Mouse (Mus musculus) cerebellum, adult 9-11 months (tissue): Measurements from ENCODE around the gene Map3k9.

Experiments used
- DNase-seq: peaks from one replicate; pipeline ENCODE4 v3.0.0; 2022

The Map3k9 gene

GRCm38 (mm10) chr12:81783301-81783700, 2.3 kb upstream of the Map3k9 start:
- no peak for DNase-seq

GRCm38 (mm10) chr12:81782606-81783005, 1.6 kb upstream of the Map3k9 start:
- DNase-seq = peak; percentile 38

GRCm38 (mm10) chr12:81780271-81781093, 493 bp downstream of the Map3k9 start:
- DNase-seq = peak; percentile 76

- peak; percentile 61 for DNase-seq
Measured at GRCm38 (mm10) chr12:81779831-81780230, 1.1 kb downstream of the Map3k9 start.

GRCm38 (mm10) chr12:81776191-81776590, 4.8 kb downstream of the Map3k9 start:
- DNase-seq = no peak

- DNase-seq = no peak
Measured at GRCm38 (mm10) chr12:81775641-81776040, 5.3 kb downstream of the Map3k9 start.

GRCm38 (mm10) chr12:81774186-81774585, 6.8 kb downstream of the Map3k9 start:
- DNase-seq = no peak

GRCm38 (mm10) chr12:81769458-81769857, 11.5 kb downstream of the Map3k9 start:
- no peak for DNase-seq

GRCm38 (mm10) chr12:81765386-81765785, 15.6 kb downstream of the Map3k9 start:
- DNase-seq = no peak

- DNase-seq = no peak
Measured at GRCm38 (mm10) chr12:81764370-81764769, 16.6 kb downstream of the Map3k9 start.

GRCm38 (mm10) chr12:81754651-81755050, 26.3 kb downstream of the Map3k9 start:
- peak; percentile 67 for DNase-seq

GRCm38 (mm10) chr12:81751116-81751515, 29.9 kb downstream of the Map3k9 start:
- DNase-seq = no peak

GRCm38 (mm10) chr12:81748918-81749317, 32.1 kb downstream of the Map3k9 start:
- peak; percentile 44 for DNase-seq

GRCm38 (mm10) chr12:81748021-81748576, 32.9 kb downstream of the Map3k9 start:
- no peak for DNase-seq

GRCm38 (mm10) chr12:81746400-81747024, 34.5 kb downstream of the Map3k9 start:
- DNase-seq = no peak

- DNase-seq = no peak
Measured at GRCm38 (mm10) chr12:81735246-81736070, 45.5 kb downstream of the Map3k9 start.

- no peak for DNase-seq
Measured at GRCm38 (mm10) chr12:81726246-81726822, 54.6 kb downstream of the Map3k9 start.

- DNase-seq = peak; percentile 58
Measured at GRCm38 (mm10) chr12:81724776-81725175, 56.2 kb downstream of the Map3k9 start.

- DNase-seq = no peak
Measured at GRCm38 (mm10) chr12:81723375-81723774, 57.6 kb downstream of the Map3k9 start.

- no peak for DNase-seq
Measured at GRCm38 (mm10) chr12:81719715-81720114, 61.3 kb downstream of the Map3k9 start.

- DNase-seq = no peak
Measured at GRCm38 (mm10) chr12:81719161-81719560, 61.8 kb downstream of the Map3k9 start.

- no peak for DNase-seq
Measured at GRCm38 (mm10) chr12:81712618-81713017, 68.4 kb downstream of the Map3k9 start.

GRCm38 (mm10) chr12:81702903-81703302, 78.1 kb downstream of the Map3k9 start:
- no peak for DNase-seq
